Mouse (Mus musculus): ENCODE data around the gene Tsc22d3. TPM values are rescaled to one million over a fixed set of nuclear protein-coding genes. Genes with fewer than 3 reads are reported as not detected.

Tsc22d3 gene
- polyA plus RNA-seq (2015; fragmentation: Nextera tagmentation; extraction: Ambion mirVana) = 94.7 and 95.8 TPM in 2 replicates

DNA sequence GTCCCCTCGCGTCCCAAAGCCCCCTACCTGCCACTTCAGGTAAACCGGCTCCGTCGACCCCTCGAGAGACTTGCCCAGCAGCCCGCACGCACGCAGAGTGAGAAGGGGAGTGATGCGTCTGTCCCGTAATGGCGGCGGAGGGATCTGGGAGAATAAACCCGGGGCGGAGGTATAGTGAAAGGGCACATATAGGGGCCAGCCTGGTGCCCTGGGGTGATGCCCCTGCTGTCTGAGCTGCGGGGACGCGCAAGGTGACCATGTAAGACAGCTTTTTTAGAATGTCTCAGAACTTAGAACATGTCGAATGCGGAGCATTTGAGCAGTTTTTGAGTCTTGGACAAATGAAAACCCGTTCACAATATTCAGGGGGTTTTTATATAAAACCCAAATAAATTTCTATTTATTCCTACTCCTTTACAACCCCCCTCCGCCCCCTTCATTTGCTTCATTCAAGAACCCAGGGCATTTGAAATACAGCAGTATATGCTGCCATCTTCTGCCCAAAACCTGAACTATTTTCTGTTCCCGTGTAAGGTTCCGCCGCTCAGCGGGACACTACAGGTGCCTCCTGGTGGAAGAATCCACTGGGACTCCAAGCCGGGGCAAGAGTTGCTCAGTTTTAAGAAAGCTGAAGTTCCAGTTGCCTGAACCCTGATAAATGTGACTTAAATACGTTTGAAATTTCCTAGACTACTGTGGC is at the start of gene Tsc22d3:
Gene Tsc22d3 (minus strand): TSS at position 250 of the 700 bp plus-strand sequence.
- no peaks in the 10 kb centered on the region for H3K36me3 ChIP-seq
- H3K27ac ChIP-seq (replicated peaks) = no peak within 1 kb of the TSS
- H3K4me1 ChIP-seq = peaks cover 12% of the 10 kb centered on the region; the same call in 1 of the 2 replicates
- ATAC-seq (replicated peaks) = peak; percentile 57
- H3K4me3 ChIP-seq = peak within 1 kb of the TSS; percentile 53
- WGBS = 28% methylated on average over 28 of the region's 28 CpGs
- H3K27me3 ChIP-seq = peaks cover 33% of the 10 kb centered on the region
- H3K9me3 ChIP-seq = no peaks in the 10 kb centered on the region
- peak within 1 kb of the TSS; percentile 76 for H3K4me2 ChIP-seq (replicated peaks)
- peak within 1 kb of the TSS; percentile 26; the same call in 1 of the 2 replicates for H3K9ac ChIP-seq (replicated peaks)

DNA sequence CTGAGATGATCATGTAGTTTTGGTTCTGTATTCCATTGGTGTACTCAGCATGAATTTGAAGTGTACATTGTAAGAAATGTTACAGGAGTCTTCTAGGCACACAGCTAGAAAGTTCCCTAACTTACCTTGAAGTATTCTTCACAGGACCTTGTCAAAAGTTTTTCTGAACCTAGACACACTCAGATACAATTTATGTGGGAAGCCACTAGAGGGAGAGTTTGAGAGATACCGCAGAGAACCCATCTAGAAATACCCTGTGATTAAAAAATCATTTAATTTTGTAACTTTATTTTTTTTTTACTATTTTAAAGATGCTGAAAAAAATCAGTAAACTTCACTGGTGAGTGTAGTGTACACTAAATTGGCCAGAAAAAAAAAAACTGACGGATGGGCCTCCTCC is 39.1 kb upstream of the Tsc22d3 start:
- no peaks in the 10 kb centered on the region for H3K36me3 ChIP-seq
- H3K27ac ChIP-seq (replicated peaks) = no peak overlapping the region
- no peak overlapping the region for H3K4me2 ChIP-seq (replicated peaks)
- 0 out of 2 replicates have a peak, but pooled peaks cover 4% of the 10 kb centered on the region for H3K27me3 ChIP-seq
- WGBS = 70% methylated on average over 2 of the region's 2 CpGs
- no peaks in the 10 kb centered on the region for H3K4me1 ChIP-seq
- no peak overlapping the region for H3K4me3 ChIP-seq
- H3K9me3 ChIP-seq = no peaks in the 10 kb centered on the region
- H3K9ac ChIP-seq (replicated peaks) = no peak overlapping the region
- ATAC-seq (replicated peaks) = no peak

DNA sequence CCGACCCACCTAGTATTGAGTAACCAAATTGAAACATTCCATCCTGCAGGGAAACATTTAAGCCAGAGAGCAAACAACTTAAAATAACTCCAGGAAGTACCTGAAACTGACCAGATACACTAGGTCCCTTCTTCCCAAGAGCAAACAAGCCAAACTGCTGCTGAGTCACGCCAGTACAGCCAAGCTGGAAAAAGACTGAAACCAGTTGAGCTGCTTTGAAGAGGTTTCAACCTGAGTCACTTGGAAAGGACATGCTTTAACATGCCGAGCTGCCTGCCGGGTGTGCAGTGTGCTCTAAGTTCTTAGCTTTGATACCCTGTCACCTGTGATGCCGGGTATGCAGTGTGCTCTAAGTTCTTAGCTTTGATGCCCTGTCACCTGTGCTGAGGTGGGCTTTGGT is 37.6 kb upstream of the Tsc22d3 start:
- no peak overlapping the region for H3K9ac ChIP-seq (replicated peaks)
- ATAC-seq (replicated peaks) = no peak
- H3K27me3 ChIP-seq = 0 out of 2 replicates have a peak, but pooled peaks cover 4% of the 10 kb centered on the region
- no peak overlapping the region for H3K4me3 ChIP-seq
- 87% methylated on average over 5 of the region's 5 CpGs for WGBS
- H3K9me3 ChIP-seq = no peaks in the 10 kb centered on the region
- H3K27ac ChIP-seq (replicated peaks) = no peak overlapping the region
- H3K36me3 ChIP-seq = no peaks in the 10 kb centered on the region
- H3K4me2 ChIP-seq (replicated peaks) = no peak overlapping the region
- no peaks in the 10 kb centered on the region for H3K4me1 ChIP-seq

DNA sequence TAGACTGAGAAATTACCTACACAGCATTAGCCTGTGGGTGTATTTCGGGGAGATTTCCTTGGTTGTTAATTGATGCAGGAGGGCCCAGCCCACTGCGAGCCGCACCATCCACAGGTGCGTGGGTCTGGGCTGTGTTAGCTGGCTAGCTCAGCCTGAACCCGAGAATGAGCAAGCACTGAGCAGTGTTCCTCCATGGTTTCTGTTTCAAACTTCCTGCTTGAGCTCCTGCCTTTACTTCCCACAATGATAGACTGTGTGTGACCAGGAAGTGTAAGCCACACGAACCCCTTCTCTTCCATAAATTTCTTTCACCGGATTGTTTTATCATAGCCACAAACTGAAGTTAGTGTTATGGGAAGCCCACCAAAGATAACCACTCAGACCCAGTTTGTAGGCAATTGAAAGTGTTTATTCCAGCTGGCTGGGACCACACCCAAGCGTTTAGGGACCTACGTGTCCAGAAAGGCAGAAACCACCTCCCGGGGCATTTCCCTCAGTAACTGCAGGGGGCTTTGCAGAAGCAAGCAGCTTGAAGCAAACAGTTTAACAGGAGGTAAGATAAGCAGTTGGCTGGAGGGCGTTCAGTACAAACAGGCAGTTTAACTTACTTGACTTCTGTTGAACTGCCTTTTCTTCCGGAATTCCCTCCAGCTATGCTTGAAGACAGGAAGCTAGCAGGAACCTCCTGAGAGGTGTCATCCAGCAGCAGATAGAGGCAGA is 24.6 kb upstream of the Tsc22d3 start:
- Histone ChIP-seq H3K4me3 (no peak overlapping the region), H3K4me2 (replicated peaks) (no peak overlapping the region), H3K9me3 (no peaks in the 10 kb centered on the region), H3K27ac (replicated peaks) (no peak overlapping the region), H3K4me1 (no peaks in the 10 kb centered on the region), H3K9ac (replicated peaks) (no peak overlapping the region), H3K36me3 (no peaks in the 10 kb centered on the region), H3K27me3 (no peaks in the 10 kb centered on the region; the same call in 1 of the 2 replicates)
- ATAC-seq (replicated peaks) = no peak
- WGBS = 69% methylated on average over 12 of the region's 12 CpGs

DNA sequence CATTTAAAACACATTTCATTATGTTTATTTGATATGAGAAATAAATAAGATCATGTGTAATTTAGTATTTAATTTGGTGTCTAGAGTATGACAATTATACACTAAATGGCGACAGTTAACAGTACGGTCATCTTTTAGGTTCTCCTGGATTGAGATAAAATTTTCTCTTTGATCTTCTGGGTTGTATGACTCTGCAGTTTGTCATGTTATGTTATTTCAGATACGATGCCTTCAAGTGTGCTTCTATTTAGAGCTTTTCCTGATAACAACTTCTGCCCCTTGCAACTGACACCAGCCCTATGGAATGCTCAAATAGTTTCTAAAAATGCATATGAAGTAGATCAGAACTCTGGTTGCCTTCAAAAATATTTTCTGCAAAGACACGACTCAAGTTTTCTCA is 9.5 kb upstream of the Tsc22d3 start:
- Histone ChIP-seq H3K27me3 (no peaks in the 10 kb centered on the region), H3K4me1 (no peaks in the 10 kb centered on the region), H3K4me2 (replicated peaks) (no peak overlapping the region), H3K4me3 (no peak overlapping the region), H3K9me3 (no peaks in the 10 kb centered on the region), H3K27ac (replicated peaks) (no peak overlapping the region), H3K9ac (replicated peaks) (no peak overlapping the region), H3K36me3 (no peaks in the 10 kb centered on the region)
- 85% methylated on average over 4 of the region's 4 CpGs for WGBS
- ATAC-seq (replicated peaks) = no peak

DNA sequence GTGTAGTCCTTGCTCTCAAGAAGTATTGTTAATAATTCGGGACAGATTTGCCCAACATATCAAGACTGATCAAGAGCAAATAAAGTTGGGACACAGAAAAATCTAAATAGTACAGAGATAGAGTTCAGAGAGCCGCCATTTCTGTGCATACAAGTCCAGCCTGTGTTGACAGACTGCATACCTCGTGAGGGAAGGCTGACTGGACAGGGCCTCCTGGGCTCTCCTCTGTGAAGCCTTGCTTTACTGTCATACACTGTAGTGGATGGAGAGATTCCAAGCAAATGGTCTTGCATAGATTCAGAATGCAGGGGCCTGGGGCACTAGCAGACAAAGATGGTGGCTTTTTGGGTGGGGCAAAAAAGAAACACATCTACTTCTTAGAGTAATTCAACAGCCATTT is 1.4 kb upstream of the Tsc22d3 start:
- H3K9me3 ChIP-seq = no peaks in the 10 kb centered on the region
- no peak for ATAC-seq (replicated peaks)
- WGBS = 64% methylated on average over 3 of the region's 3 CpGs
- no peaks in the 10 kb centered on the region for H3K36me3 ChIP-seq
- H3K4me2 ChIP-seq (replicated peaks) = no peak overlapping the region
- no peak overlapping the region for H3K27ac ChIP-seq (replicated peaks)
- H3K9ac ChIP-seq (replicated peaks) = no peak overlapping the region
- H3K27me3 ChIP-seq = peaks cover 30% of the 10 kb centered on the region
- H3K4me1 ChIP-seq = peaks cover 12% of the 10 kb centered on the region; the same call in 1 of the 2 replicates
- no peak overlapping the region for H3K4me3 ChIP-seq

DNA sequence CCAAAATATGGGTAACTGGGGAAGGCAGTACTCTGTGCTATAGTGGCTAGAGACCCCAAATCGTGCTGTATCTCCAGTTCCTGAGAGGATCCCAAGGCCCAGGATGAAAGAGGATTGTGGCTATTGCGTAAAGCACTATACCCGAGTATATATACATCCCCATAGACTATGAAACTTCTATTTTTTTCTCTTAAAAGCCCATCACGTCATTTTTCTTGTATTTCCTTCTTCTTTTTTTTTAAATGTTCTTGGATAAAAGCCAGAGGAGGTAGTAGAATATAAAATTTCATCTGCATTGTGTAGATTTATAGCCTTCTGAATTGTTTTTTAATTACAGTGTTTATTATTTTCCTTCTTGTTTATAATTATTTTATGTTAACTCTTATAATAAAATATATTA is 852 bp upstream of the Tsc22d3 start:
- Histone ChIP-seq H3K9ac (replicated peaks) (no peak overlapping the region), H3K9me3 (no peaks in the 10 kb centered on the region), H3K27ac (replicated peaks) (no peak overlapping the region), H3K27me3 (peaks cover 31% of the 10 kb centered on the region), H3K4me1 (peaks cover 12% of the 10 kb centered on the region; the same call in 1 of the 2 replicates), H3K4me2 (replicated peaks) (no peak overlapping the region), H3K4me3 (no peak overlapping the region), H3K36me3 (no peaks in the 10 kb centered on the region)
- 58% methylated on average over 4 of the region's 4 CpGs for WGBS
- ATAC-seq (replicated peaks) = no peak

DNA sequence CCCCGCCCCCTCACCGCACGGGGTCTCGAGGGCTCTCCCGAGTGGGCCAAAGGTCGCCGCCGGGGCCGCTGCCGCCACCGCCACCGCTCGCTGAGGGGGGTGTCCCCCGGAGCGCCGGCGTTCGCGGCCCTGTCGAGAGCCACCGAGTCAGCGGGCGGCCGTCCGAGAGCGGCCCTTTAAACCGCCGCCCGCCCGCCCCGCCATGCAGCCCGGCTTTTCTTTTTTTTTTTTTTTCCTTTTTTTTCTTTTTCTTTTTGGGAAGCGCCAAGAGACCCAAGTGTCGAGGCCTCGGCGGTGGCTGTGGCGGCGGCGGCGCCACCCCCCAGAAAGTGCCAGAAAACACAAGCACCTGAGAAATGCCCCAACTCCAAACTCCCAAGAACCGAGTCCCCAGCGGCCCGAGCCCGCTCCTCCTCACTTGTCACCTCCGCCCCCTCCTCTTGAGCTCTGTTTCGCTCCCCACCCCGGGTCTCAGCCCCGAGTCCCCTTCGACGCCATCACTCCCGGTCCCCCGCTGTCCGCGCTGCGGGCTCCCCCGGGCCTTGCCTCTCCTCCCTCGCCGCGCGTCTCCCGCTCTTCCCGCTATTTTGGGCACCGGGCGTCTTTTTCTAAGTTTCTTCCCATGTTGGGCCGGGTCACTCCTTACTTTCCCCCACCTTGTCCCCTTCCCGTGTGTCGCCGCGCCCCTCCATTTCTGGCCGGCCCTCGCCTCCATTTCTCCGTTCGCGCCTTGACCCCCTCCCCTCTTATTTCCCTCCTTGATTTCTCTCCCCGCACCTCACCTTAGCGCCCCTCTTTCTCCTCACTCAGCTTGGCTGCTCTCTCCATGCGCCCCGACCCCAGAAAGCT is 674 bp downstream of the Tsc22d3 start:
- no peaks in the 10 kb centered on the region for H3K9me3 ChIP-seq
- H3K36me3 ChIP-seq = no peaks in the 10 kb centered on the region
- WGBS = 32% methylated on average over 69 of the region's 78 CpGs
- H3K27ac ChIP-seq (replicated peaks) = no peak overlapping the region
- ATAC-seq (replicated peaks) = no peak
- H3K4me2 ChIP-seq (replicated peaks) = peak overlapping the region; percentile 76
- H3K4me3 ChIP-seq = peak overlapping the region; percentile 53
- peaks cover 33% of the 10 kb centered on the region for H3K27me3 ChIP-seq
- peaks cover 12% of the 10 kb centered on the region; the same call in 1 of the 2 replicates for H3K4me1 ChIP-seq
- peak overlapping the region; percentile 26; the same call in 1 of the 2 replicates for H3K9ac ChIP-seq (replicated peaks)

DNA sequence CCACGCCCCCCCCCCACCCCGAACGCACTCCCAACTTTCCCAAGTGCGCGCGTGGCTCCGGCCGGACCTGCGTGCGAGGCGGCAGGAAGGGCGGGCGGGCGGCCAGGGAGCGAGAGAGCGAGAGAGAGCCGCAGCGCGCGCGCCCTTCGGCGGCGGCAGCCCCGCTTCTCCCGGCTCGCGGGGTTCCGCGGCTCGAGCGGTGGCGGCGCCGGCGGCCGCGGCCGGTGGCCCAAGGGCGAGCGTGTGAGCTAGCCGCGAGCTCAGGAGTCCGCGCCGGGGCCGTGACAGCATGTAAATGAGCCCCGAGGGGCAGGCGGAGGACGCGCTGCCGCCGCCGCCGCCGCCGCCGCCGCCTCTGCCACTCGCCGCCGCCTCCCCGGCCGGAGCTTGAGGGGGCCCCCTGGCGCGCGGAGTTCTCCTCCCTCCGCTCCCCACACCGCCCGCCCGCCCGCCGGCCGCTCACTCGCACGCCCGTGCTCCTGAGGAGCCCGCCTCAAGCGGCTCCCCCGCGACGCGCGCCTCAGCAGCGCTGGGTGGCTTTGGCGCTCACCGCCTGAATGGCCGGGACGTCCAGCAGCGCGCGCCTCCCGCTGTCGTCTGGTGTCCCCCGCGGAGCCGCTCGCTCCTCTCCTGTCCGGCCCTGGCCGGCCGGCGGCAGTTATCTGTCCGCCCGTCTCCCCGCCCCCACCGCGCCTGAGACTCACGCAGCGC is 1.5 kb downstream of the Tsc22d3 start:
- H3K27ac ChIP-seq (replicated peaks) = no peak overlapping the region
- no peaks in the 10 kb centered on the region for H3K9me3 ChIP-seq
- H3K27me3 ChIP-seq = peaks cover 33% of the 10 kb centered on the region
- H3K4me1 ChIP-seq = peaks cover 12% of the 10 kb centered on the region; the same call in 1 of the 2 replicates
- H3K4me3 ChIP-seq = peak overlapping the region; percentile 53
- WGBS = 24% methylated on average over 54 of the region's 109 CpGs
- H3K36me3 ChIP-seq = no peaks in the 10 kb centered on the region
- H3K9ac ChIP-seq (replicated peaks) = peak overlapping the region; percentile 26; the same call in 1 of the 2 replicates
- peak overlapping the region; percentile 76 for H3K4me2 ChIP-seq (replicated peaks)
- peak; percentile 86 for ATAC-seq (replicated peaks)

DNA sequence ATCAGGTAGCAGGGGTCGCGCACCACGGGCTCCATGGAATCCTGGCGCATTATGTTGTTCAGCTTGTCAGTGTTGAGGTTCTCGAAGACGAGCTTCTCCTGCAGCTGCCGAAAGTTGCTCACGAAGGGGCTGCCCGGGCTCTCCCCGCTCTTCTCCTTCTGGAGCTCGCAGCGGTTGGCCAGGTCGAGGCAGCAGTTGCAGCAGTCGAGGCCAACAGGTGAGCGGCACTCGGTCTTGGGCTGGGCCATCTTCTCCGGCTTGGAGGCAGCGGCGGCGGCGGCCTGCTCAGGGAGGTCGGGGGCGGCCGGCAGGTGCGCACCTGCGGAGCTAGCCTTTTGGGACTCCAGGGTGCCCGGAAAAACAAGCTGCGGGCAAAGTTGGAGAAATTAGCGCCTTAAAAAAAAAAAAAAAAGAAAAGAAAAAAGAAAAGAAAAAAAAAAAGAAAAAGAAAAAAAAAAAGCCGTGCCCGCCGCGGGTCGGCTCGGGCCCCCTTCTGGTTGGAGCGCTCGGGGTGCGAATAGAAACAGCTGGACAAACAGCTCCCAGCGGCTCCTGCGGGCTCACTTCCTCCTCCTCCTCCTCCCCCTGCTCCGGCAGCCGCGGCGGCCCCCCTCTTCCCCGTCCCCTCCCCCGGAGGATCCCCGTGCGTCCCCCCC is 2.1 kb downstream of the Tsc22d3 start:
- peaks cover 12% of the 10 kb centered on the region; the same call in 1 of the 2 replicates for H3K4me1 ChIP-seq
- peaks cover 33% of the 10 kb centered on the region for H3K27me3 ChIP-seq
- peak overlapping the region; percentile 76 for H3K4me2 ChIP-seq (replicated peaks)
- no peaks in the 10 kb centered on the region for H3K9me3 ChIP-seq
- no peak overlapping the region for H3K27ac ChIP-seq (replicated peaks)
- 21% methylated on average over 38 of the region's 48 CpGs for WGBS
- peak overlapping the region; percentile 53 for H3K4me3 ChIP-seq
- H3K9ac ChIP-seq (replicated peaks) = no peak overlapping the region
- 0 out of 2 replicates have a peak, but pooled peaks have one; percentile 6 for ATAC-seq (replicated peaks)
- no peaks in the 10 kb centered on the region for H3K36me3 ChIP-seq

DNA sequence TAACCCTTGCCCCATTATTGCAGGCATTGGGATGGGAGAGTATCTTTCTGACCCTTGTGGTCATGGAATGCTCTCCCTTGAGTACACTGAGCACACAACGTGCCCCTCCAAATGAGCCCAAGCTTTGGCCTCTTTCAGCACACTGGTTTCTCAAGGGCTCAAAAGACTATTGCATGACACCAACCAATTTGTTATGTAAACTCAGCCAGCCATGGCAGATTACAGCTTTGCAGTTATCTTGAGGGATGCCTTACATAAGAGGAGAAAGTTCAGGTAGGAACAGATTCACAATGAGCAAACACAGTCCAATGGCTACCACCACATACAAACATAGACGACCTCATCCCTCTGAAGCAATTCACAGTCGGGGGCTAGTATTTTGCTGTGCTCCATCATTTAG is 9.3 kb downstream of the Tsc22d3 start:
- no peak overlapping the region for H3K27ac ChIP-seq (replicated peaks)
- H3K9me3 ChIP-seq = no peaks in the 10 kb centered on the region
- WGBS = 72% methylated on average over 3 of the region's 3 CpGs
- no peak overlapping the region for H3K4me3 ChIP-seq
- peaks cover 23% of the 10 kb centered on the region; the same call in 1 of the 2 replicates for H3K27me3 ChIP-seq
- H3K4me2 ChIP-seq (replicated peaks) = no peak overlapping the region
- H3K4me1 ChIP-seq = no peaks in the 10 kb centered on the region
- no peaks in the 10 kb centered on the region for H3K36me3 ChIP-seq
- no peak overlapping the region for H3K9ac ChIP-seq (replicated peaks)
- ATAC-seq (replicated peaks) = no peak
